Mouse (Mus musculus) heart, embryonic 14.5 days (tissue): Measurements from ENCODE around the gene Fcrlb. TPM values are rescaled to one million over a fixed set of nuclear protein-coding genes. Genes with fewer than 3 reads are reported as not detected.
A peak's percentile ranks its signal among the peaks of the same experiment; 100 is the strongest.

ENCODE experiments used
- ATAC-seq: fragments of 200-750 bp; cut with Nextera tagmentation; 2 replicates; pipeline ENCODE4 v1.8.0; 2017; ENCODE audit warnings: low read depth, moderate TSS enrichment; ENCODE audit not compliant: insufficient number of reproducible peaks, insufficient read depth, low FRiP score
- H3K27ac ChIP-seq, 2 experiments: fragments of 200-500 bp in 1 of 2; fragments of 300-500 bp in 1 of 2; sonication (generic) in 1 of 2; replicated peaks in 1 of 2; 2 replicates each; pipeline ENCODE4 v1.5.1; 2012 to 2014; ENCODE audit warnings: low read depth in 2 of 2, low read length in 2 of 2, control low read depth in 1 of 2, mild to moderate bottlenecking in 1 of 2, mixed read lengths in 1 of 2; ENCODE audit not compliant: control insufficient read depth in 1 of 2, insufficient read depth in 1 of 2
- H3K27me3 ChIP-seq: fragments of 300-500 bp; sonication (generic); 2 replicates; pipeline ENCODE4 v1.6.1; 2014; ENCODE audit warnings: mild to moderate bottlenecking, low read length, control low read depth; ENCODE audit not compliant: control insufficient read depth, insufficient read depth
- H3K36me3 ChIP-seq: fragments of 300-500 bp; sonication (generic); 2 replicates; pipeline ENCODE4 v1.6.1; 2014; ENCODE audit warnings: mild to moderate bottlenecking, control low read depth, low read length, mixed read lengths; ENCODE audit not compliant: control insufficient read depth, insufficient read depth
- H3K4me1 ChIP-seq, 2 experiments: fragments of 200-500 bp in 1 of 2; fragments of 300-500 bp in 1 of 2; sonication (generic) in 1 of 2; 2 replicates each; pipeline ENCODE4 v1.6.1; 2012 to 2014; ENCODE audit warnings: low read length in 2 of 2, control low read depth in 1 of 2, mixed read lengths in 1 of 2; ENCODE audit not compliant: control insufficient read depth in 2 of 2, insufficient read depth in 2 of 2
- H3K4me2 ChIP-seq: fragments of 300-500 bp; sonication (generic); 2 replicates; pipeline ENCODE4 v1.6.1; 2014; ENCODE audit warnings: mild to moderate bottlenecking, low read length
- H3K4me3 ChIP-seq, 2 experiments: fragments of 200-500 bp in 1 of 2; fragments of 300-500 bp in 1 of 2; sonication (generic) in 1 of 2; 2 replicates each; pipeline ENCODE4 v1.5.1; 2012 to 2014; ENCODE audit warnings: low read length in 2 of 2, mild to moderate bottlenecking in 2 of 2, control low read depth in 1 of 2, low read depth in 1 of 2, moderate library complexity in 1 of 2; ENCODE audit not compliant: control insufficient read depth in 1 of 2, insufficient read depth in 1 of 2
- H3K9ac ChIP-seq: fragments of 300-500 bp; sonication (generic); 2 replicates; pipeline ENCODE4 v1.6.1; 2014; ENCODE audit warnings: mild to moderate bottlenecking, low read length
- H3K9me3 ChIP-seq: fragments of 300-500 bp; sonication (generic); 2 replicates; pipeline ENCODE4 v1.6.1; 2016; ENCODE audit warnings: low read length, control low read depth; ENCODE audit not compliant: control insufficient read depth
- WGBS: fragments of 180-500 bp; shearing (Covaris S2); extraction: QIAGEN DNeasy Blood & Tissue Kit; methylation state at CpG from one replicate; pipeline ENCODE4 v1.1.7; 2014; 5-methylcytosine and 5-hydroxymethylcytosine counted together
- polyA plus RNA-seq: library from polyadenylated mRNA; unstranded; fragments of >200 nt; fragmentation: Nextera tagmentation; extraction: Ambion mirVana; gene quantifications from 2 replicates; pipeline ENCODE4 v1.2.1, GENCODE M21; 2014

The Fcrlb gene
- polyA plus RNA-seq, 1 experiment from 2014 or later, result 0.15 TPM

GRCm38 (mm10) chr1:170882915-170883485 is 29.7 kb downstream of the Fcrlb start:
- peaks cover 35% of the 10 kb centered on the region for H3K36me3 ChIP-seq
- no peak overlapping the region for H3K27ac ChIP-seq
- H3K4me3 ChIP-seq, result no peak overlapping the region
- no peaks in the 10 kb centered on the region for H3K9me3 ChIP-seq
- ATAC-seq, result no peak
- H3K9ac ChIP-seq, result no peak overlapping the region
- peaks cover 4 to 17% of the 10 kb centered on the region in 2 experiments; a peak in 3 of 4 replicates for H3K4me1 ChIP-seq
- H3K4me2 ChIP-seq, result no peak overlapping the region
- 78% methylated on average over 5 of the region's 5 CpGs for WGBS
- H3K27me3 ChIP-seq, result no peaks in the 10 kb centered on the region

GRCm38 (mm10) chr1:170876906-170877305 is 35.8 kb downstream of the Fcrlb start:
- Histone ChIP-seq H3K36me3 (peaks cover 74% of the 10 kb centered on the region), H3K4me1 (no peaks in the 10 kb centered on the region; a peak in 1 of 4 replicates), H3K9ac (no peak overlapping the region), H3K9me3 (no peaks in the 10 kb centered on the region), H3K27me3 (no peaks in the 10 kb centered on the region), H3K4me3 (no peak overlapping the region), H3K27ac (0 out of 4 replicates have a peak overlapping the region, but pooled peaks of 1 of the 2 experiments have one; percentile 14), H3K4me2 (no peak overlapping the region)
- no peak for ATAC-seq
- WGBS, result 40% methylated on average over 5 of the region's 5 CpGs

- Histone ChIP-seq H3K27me3 (no peaks in the 10 kb centered on the region), H3K9me3 (no peaks in the 10 kb centered on the region), H3K9ac (no peak overlapping the region), H3K4me2 (no peak overlapping the region), H3K4me1 (no peaks in the 10 kb centered on the region; a peak in 1 of 4 replicates), H3K4me3 (no peak overlapping the region), H3K36me3 (peaks cover 72% of the 10 kb centered on the region), H3K27ac (no peak overlapping the region)
- no peak for ATAC-seq
- WGBS, result 84% methylated on average over 3 of the region's 3 CpGs
Observed at GRCm38 (mm10) chr1:170875676-170876075, 37.1 kb downstream of the Fcrlb start.

GRCm38 (mm10) chr1:170871961-170872360 is 40.8 kb downstream of the Fcrlb start:
- H3K36me3 ChIP-seq, result peaks cover 46% of the 10 kb centered on the region
- H3K9ac ChIP-seq, result no peak overlapping the region
- no peaks in the 10 kb centered on the region for H3K27me3 ChIP-seq
- no peaks in the 10 kb centered on the region for H3K9me3 ChIP-seq
- H3K4me1 ChIP-seq, result peaks cover 0 to under 1% of the 10 kb centered on the region in 2 experiments; a peak in 2 of 4 replicates
- H3K4me3 ChIP-seq, result no peak overlapping the region
- WGBS, result 95% methylated on average over 2 of the region's 2 CpGs
- no peak overlapping the region for H3K4me2 ChIP-seq
- no peak overlapping the region for H3K27ac ChIP-seq
- no peak for ATAC-seq

GRCm38 (mm10) chr1:170871402-170871801 is 41.3 kb downstream of the Fcrlb start:
- H3K27me3 ChIP-seq, result no peaks in the 10 kb centered on the region
- 82% methylated on average over 6 of the region's 6 CpGs for WGBS
- no peak overlapping the region for H3K4me2 ChIP-seq
- no peak overlapping the region for H3K4me3 ChIP-seq
- no peak for ATAC-seq
- H3K27ac ChIP-seq, result no peak overlapping the region
- H3K36me3 ChIP-seq, result peaks cover 40% of the 10 kb centered on the region
- H3K9ac ChIP-seq, result no peak overlapping the region
- H3K9me3 ChIP-seq, result no peaks in the 10 kb centered on the region
- H3K4me1 ChIP-seq, result peaks cover 0 to 6% of the 10 kb centered on the region in 2 experiments; a peak in 2 of 4 replicates

- no peak overlapping the region for H3K27ac ChIP-seq
- peaks cover 16% of the 10 kb centered on the region for H3K36me3 ChIP-seq
- ATAC-seq, result no peak
Observed at GRCm38 (mm10) chr1:170868905-170869283, 43.8 kb downstream of the Fcrlb start.

GRCm38 (mm10) chr1:170868107-170868904 is 44.4 kb downstream of the Fcrlb start:
- Histone ChIP-seq H3K27me3 (no peaks in the 10 kb centered on the region), H3K4me3 (peak overlapping the region; percentile 89 to 97), H3K4me2 (peak overlapping the region; percentile 93), H3K9me3 (no peaks in the 10 kb centered on the region), H3K27ac (peak overlapping the region in 1 of 2 experiments; percentile 86; a peak in 2 of 4 replicates), H3K4me1 (peaks cover 2 to 17% of the 10 kb centered on the region in 2 experiments; a peak in 3 of 4 replicates), H3K9ac (peak overlapping the region; percentile 91), H3K36me3 (peaks cover 11% of the 10 kb centered on the region)
- WGBS, result under 1% methylated on average over 33 of the region's 33 CpGs
- peak; percentile 62; the same call in 1 of the 2 replicates for ATAC-seq

More at GRCm38 (mm10) chr1:170868905-170869283, 43.8 kb downstream of the Fcrlb start:
- WGBS, result 16% methylated on average over 14 of the region's 14 CpGs
- peak overlapping the region; percentile 93 for H3K4me2 ChIP-seq
- no peaks in the 10 kb centered on the region for H3K27me3 ChIP-seq
- H3K4me1 ChIP-seq, result peaks cover 2 to 17% of the 10 kb centered on the region in 2 experiments; a peak in 3 of 4 replicates
- H3K9ac ChIP-seq, result peak overlapping the region; percentile 91
- no peaks in the 10 kb centered on the region for H3K9me3 ChIP-seq
- peak overlapping the region; percentile 55 to 89 for H3K4me3 ChIP-seq
